Mouse (Mus musculus): ENCODE results near the gene Eml4.

GRCm38 (mm10) chr17:83453587-83453986 is 102.9 kb downstream of the Eml4 start:
- TF ChIP-seq CTCF (IDR thresholded peaks at IDR 0.05; ENCODE audit: low read depth, low read length) (no peak), GATA1 (IDR thresholded peaks at IDR 0.05; ENCODE audit: borderline replicate concordance, low read length) (no peak), GATA2 (IDR thresholded peaks at IDR 0.05; ENCODE audit: borderline replicate concordance, low read depth, low read length) (no peak), POLR2AphosphoS5 (IDR thresholded peaks at IDR 0.05; ENCODE audit: insufficient replicate concordance, low read depth, low read length) (no peak)

Data from G1E (cell line).